Mouse (Mus musculus): ENCODE data around the gene Grin2c.

Grin2c gene

GRCm38 (mm10) chr11:115231924-115232323 is 35.1 kb downstream of the Grin2c start:
- DNase-seq (ENCODE audit: low spot score): no peak

DNA sequence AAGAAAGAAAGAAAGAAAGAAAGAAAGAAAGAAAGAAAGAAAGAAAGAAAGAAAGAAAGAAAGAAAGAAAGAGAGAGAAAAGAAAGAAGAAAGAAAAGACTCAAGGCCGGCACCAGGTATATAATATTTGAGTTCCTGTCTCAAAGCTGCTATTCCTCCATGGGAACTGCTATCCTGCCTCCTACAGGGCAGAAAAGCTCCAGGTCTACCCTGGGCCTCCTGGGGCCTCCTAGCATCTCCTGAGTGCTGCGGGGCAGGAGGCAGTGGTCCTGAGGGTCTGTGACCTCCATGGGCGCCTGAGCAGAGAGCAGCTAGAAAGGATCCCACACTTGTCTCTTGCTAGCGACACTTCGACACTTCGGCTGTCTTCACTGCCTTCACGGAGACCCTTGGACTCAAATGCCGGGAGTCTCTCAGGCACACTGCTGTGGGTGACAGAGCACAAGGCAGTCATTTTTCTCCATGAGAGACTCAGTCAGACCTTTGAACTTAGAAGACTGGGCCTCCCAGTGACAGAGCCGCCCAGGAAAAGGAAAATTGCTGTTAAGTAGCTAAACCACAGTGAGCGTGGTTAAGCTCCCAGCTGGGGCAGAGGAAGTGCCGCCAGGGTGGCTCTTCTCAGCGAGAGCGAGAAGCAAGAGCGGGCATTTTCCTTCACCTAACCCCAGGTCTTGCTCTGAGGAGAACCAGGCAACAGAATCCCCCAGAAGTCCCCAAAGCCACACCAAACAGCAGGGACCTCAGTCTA is 35.7 kb downstream of the Grin2c start:
- no peak for DNase-seq (ENCODE audit: low spot score)

- no peak for DNase-seq (ENCODE audit: low spot score)
These were observed 37.8 kb downstream of the Grin2c start for GRCm38 (mm10) chr11:115229021-115229930.

DNA sequence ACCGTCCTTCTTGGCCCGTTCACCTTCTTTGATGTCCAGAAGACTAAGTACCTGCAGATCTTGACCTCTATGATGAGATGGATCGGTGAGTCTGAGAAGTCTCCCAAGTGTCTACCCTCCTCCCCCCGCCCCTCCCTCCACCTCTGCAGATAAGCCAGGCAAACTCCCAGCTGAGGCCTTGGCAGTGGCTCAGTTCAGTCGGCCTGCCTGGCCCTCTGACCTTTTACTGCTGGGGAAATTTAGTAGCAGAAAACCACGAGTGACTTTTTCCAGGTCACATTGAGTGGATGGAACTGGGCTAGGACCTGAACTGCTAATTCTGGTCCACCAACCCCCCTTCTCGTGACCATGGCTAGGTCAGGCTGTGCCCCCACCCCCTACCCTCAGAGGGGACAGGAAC is 38.6 kb downstream of the Grin2c start:
- no peak for DNase-seq (ENCODE audit: low spot score)

GRCm38 (mm10) chr11:115227640-115228039 is 39.4 kb downstream of the Grin2c start:
- no peak for DNase-seq (ENCODE audit: low spot score)

- no peak for DNase-seq (ENCODE audit: low spot score)
These were observed 40.1 kb downstream of the Grin2c start for GRCm38 (mm10) chr11:115226811-115227491.

- no peak for DNase-seq (ENCODE audit: low spot score)
These were observed 41.7 kb downstream of the Grin2c start for GRCm38 (mm10) chr11:115225301-115225700.

DNA sequence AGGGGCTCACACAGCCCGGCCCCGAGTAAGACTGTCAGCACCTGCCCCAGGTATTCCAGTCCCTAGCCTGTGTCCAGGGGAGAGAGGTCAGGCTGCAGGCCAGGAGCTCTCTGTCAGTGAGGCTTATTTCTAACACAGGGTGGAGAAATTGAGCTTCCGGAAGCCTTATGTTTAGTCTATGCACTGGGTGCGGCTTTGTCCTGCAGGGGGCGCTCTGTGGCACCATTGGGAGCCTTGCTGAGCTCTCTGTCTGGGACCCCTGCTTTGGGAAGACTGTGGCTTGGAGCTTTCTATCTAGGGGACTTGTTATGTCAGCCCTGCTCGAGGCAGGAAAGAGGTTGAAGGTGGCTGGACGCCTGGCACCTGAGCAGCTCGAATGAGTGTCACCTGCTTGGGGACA is 42.2 kb downstream of the Grin2c start:
- no peak for DNase-seq (ENCODE audit: low spot score)

DNA sequence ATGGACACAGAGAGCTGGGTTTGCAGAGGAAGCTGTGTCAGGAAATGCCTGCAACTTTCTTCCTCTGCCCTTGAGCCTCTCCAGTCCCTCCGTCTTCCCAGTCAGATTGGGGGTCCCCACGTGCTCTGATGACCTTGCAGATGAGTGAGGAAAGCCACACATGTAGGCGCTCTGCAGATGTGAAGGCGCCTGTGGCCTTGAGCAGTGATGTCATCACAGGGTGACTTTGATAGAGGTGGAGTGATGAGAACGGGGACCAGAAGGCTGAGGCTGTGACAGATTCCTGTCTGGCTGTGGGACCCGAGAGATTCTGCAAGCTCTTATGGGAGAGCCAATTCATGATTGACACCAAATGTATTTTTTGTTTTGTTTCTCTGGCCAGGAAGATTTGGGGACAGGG is 43.2 kb downstream of the Grin2c start:
- DNase-seq (ENCODE audit: low spot score): no peak

- DNase-seq (ENCODE audit: low spot score): no peak
These were observed 43.6 kb downstream of the Grin2c start for GRCm38 (mm10) chr11:115223451-115223850.

DNA sequence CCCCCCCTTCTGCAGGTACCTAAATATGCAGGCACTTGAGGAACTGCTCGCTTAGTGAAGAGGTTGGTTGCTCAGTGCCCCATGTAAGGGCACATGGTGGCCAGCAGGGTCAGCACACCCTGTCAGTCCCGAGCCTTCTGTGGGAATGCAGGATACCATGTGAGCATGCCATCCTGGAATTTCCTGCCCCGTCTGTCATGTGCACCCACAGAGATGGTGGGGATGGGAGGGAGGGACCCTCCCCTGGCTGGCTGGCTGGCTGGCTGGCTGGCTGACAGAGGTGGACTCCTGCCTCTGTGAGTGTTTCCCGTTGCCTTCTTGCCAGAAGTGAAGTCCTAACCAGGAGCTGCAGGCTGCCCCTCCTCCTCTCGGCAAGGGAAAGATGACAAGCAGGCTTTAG is 44.5 kb downstream of the Grin2c start:
- no peak for DNase-seq (ENCODE audit: low spot score)

GRCm38 (mm10) chr11:115222077-115222476 is 45.0 kb downstream of the Grin2c start:
- DNase-seq (ENCODE audit: low spot score): no peak

DNA sequence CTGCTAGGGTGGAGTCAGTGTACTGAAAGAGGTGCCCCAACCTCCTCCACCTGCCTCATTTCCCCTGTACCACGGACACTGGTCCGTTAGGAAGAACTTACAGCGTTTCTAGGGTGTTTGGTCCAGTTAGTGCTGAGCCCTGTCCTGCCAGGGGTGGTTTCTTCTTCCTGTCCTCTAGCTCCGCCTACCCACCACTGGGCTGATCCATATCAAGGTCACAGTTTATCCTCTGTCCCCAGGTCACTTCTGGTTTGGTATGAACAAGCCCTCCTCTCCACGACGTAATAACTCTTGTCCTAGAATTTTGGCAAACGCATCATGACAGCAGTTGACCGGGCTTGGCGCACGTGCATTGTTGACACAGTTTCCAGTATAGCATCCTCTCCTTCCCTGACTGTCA is 47.4 kb downstream of the Grin2c start:
- DNase-seq (ENCODE audit: low spot score): no peak

DNA sequence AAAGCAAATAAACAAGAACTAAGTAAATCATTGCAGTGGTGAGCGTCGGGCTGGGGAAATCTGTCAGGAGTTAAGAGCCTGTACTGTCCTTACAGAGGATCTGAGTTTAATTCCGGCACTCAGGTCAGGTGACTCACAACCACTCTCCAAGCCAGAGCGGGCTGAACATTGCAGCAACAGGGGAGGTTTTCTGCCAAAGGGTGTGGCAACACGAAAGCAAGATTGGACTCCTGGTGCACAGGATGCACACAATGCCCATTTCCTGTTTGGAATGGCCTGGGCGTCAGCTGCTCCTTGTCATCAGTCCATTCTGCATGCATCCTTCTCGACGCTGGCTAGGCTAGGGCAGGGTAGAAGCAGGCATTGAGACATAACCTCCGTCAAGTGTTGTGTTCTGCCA is 47.8 kb downstream of the Grin2c start:
- DNase-seq (ENCODE audit: low spot score): no peak

- DNase-seq (ENCODE audit: low spot score): no peak
These were observed 49.3 kb downstream of the Grin2c start for GRCm38 (mm10) chr11:115217439-115218410.

DNA sequence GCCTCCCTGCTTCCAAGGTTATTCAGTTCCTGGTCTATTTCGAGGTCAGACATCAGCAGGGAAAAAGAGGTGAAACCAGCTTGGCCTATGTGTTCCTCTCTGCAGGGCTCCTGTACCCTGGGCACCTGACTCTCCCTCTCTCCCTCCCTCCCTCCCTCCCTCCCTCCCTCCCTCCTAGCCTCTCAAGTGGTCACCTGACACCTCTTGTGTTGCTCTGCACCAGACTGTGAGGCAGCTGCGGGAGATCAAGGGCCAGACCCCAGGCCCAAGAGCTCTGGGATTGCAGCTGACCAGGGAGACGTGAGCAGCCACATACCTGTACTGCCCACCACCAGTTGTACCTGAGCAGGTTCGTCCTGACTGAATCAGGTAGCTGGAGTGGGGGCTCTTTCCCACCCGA is 51.9 kb downstream of the Grin2c start:
- no peak for DNase-seq (ENCODE audit: low spot score)

DNA sequence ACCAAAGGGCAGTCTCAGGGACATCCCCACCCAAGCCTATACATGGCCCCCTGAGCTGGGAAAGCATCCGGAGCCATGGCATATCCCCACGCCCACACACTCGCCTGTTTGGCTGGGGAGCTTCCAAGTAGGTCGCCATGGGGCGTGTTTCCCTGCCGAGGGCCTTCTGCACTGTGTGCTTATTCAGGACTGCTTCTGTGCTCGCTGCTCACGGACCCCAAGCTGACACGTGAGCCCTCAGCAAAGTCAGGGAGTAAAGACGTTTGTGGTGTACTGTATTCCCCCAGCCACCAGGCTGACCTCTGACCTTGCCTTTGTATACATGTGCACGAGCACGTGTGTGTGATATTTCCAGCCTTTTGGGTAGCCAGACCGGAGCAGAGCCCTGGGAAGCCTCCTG is 54.9 kb downstream of the Grin2c start:
- no peak for DNase-seq (ENCODE audit: low spot score)

DNA sequence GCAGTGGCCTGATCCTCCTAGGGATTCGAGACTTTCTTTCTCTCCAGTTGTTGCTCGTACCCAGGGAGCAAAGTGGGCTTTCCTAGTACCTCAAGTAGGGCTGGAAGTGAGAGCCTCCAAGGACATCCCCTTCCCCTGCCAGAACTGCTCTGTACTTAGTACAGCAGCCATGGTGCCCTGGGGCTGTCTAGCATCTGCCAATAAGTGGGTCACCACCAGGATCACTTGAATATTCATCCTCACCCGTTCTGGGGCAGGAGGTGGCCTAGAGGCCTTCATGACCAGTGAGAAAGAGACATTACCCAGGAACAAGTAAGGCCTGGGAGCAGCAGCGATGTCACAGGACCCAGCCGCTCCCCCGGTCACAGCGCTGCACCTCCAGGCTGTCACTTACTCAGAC is 57.1 kb downstream of the Grin2c start:
- DNase-seq (ENCODE audit: low spot score): no peak

DNA sequence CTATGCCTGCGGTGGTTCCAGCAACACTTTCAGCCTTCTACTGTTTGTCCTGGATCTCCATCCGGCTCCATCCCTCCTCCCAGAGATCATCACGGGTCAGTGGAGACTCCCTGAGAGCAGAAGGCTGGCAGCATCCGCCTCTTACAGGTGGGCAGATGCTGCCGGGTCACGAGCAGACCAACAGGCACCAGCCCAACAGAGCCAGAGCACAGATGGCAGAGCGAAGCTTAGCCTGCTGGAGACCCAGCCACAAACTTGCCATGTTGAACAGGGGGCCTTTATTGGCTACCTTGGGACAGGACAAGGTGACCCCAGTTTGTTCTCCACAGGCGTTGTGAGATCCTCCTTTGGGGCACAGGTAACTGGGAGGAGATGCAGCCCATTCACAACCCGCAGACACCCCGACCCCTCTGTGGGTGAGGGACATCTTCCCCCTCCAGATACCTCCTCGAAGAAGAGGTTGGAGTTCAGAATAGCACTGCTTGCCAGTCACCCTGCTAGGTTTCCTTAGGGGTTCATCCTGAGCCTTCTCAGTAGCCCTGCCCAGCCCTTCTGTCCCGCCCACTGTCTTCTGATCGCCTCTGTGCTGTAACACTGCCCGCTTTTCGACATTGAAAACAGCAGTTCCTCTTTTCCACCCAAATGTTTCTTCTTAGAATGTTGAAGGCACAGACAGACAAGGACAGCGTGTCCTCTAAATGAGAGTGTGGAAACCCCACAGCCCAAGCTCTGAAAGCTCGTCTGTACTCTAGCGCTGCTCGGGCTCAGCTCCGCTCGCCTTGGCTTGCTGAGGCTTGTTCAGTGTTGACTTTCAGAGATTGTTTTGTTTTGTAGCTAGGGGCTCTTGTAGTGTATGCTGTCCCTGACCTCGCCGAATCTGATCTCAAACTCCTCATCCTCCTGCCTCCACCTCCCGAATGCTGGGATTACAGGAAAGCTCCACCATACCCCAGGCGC is 58.0 kb downstream of the Grin2c start:
- DNase-seq (ENCODE audit: low spot score): no peak

DNA sequence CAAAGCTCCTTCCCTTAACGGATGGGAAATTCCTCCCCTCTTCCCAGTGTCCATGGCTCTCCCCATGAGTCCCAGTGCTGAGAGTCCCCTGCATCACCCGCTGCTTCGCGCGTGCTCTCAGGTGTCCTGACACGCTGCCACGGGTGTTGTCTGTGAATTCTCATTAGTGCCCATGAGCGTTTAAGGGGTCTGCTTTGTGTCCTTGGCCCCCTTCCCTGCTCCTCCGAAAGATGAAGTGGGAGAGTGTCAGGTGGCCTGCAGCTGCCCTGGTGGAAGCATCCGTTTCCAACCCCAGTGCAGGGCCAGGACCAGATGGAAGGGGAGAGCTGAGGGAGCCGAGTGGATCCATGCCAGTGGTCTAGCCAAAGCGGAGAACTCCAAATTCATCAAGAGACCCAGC is 58.9 kb downstream of the Grin2c start:
- no peak for DNase-seq (ENCODE audit: low spot score)
